Mouse (Mus musculus) ES-Bruce4 (cell line): ENCODE data around the gene Hspa1b. TPM values are rescaled to one million over a fixed set of nuclear protein-coding genes. Genes with fewer than 3 reads are reported as not detected.

Experiments
- H3K27ac ChIP-seq: 2 replicates; pipeline ENCODE4 v1.5.1; 2012; ENCODE audit warnings: low read length, inconsistent platforms; ENCODE audit not compliant: insufficient read depth
- H3K27me3 ChIP-seq: 2 replicates; pipeline ENCODE4 v1.6.1; 2012; ENCODE audit warnings: mild to moderate bottlenecking, low read length, inconsistent platforms; ENCODE audit not compliant: control insufficient read depth, poor library complexity, insufficient read depth, severe bottlenecking
- H3K36me3 ChIP-seq: 2 replicates; pipeline ENCODE4 v1.6.1; 2012; ENCODE audit warnings: inconsistent platforms, mild to moderate bottlenecking, low read length, moderate library complexity; ENCODE audit not compliant: control insufficient read depth, poor library complexity, insufficient read depth, severe bottlenecking
- H3K4me1 ChIP-seq: one replicate; pipeline ENCODE4 v1.8.1; 2011; ENCODE audit warnings: low read length; ENCODE audit not compliant: control insufficient read depth, insufficient read depth
- H3K4me3 ChIP-seq: 2 replicates; pipeline ENCODE4 v1.5.1; 2011; ENCODE audit warnings: low read depth, mild to moderate bottlenecking, low read length
- H3K9ac ChIP-seq: 2 replicates; pipeline ENCODE4 v1.6.1; 2012; ENCODE audit warnings: low read depth, mild to moderate bottlenecking, inconsistent platforms; ENCODE audit not compliant: poor library complexity, severe bottlenecking
- H3K9me3 ChIP-seq: replicated peaks from 2 replicates; pipeline ENCODE4 v1.6.1; 2012; ENCODE audit warnings: mild to moderate bottlenecking, low read length, inconsistent platforms; ENCODE audit not compliant: control insufficient read depth, poor library complexity, insufficient read depth, severe bottlenecking
- CTCF ChIP-seq: IDR thresholded peaks from one replicate; pipeline ENCODE4 v1.8.1; 2011; ENCODE audit warnings: low read depth, low read length
- EP300 ChIP-seq: IDR thresholded peaks from 2 replicates; pipeline ENCODE4 v1.6.1; 2011; ENCODE audit warnings: low read depth, low read length; ENCODE audit not compliant: insufficient read depth
- POLR2A ChIP-seq: IDR thresholded peaks from one replicate; pipeline ENCODE4 v1.8.1; 2011; ENCODE audit warnings: low read length; ENCODE audit not compliant: insufficient read depth
- polyA plus RNA-seq: library from polyadenylated mRNA; stranded (reverse); fragments of >200 nt; gene quantifications from 2 replicates; pipeline ENCODE4 v1.2.4, GENCODE M21; 2011; ENCODE audit warnings: low read depth; ENCODE audit not compliant: missing spikeins, insufficient read depth, insufficient read length

Hspa1b gene
- polyA plus RNA-seq, 1 experiment = 3.0 TPM

DNA sequence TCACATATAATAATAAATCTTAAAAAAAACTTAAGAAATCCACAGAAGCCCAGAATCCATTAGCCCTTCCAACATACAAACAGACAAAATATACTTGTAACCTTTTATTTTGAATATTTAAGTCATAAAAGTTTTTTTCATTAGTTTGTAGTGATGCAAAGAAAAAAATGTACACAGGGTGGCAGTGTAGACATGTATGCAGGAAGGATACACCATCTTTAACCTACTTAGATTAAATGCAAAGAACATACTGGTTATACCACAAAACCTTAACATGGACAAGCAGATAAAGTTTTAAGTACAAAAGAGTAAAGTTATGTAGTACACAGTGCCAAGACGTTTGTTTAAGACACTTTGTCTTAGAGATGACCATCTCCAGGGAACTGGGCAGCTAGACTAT, 2.7 kb downstream of the Hspa1b start:
- no peak overlapping the region for H3K9ac ChIP-seq
- no peaks in the 10 kb centered on the region for H3K9me3 ChIP-seq
- H3K36me3 ChIP-seq = peaks cover 7% of the 10 kb centered on the region
- no peaks in the 10 kb centered on the region for H3K4me1 ChIP-seq
- no peak overlapping the region for H3K4me3 ChIP-seq
- TF ChIP-seq CTCF (no peak), POLR2A (no peak), EP300 (no peak)
- no peaks in the 10 kb centered on the region for H3K27me3 ChIP-seq
- H3K27ac ChIP-seq = no peak overlapping the region

DNA sequence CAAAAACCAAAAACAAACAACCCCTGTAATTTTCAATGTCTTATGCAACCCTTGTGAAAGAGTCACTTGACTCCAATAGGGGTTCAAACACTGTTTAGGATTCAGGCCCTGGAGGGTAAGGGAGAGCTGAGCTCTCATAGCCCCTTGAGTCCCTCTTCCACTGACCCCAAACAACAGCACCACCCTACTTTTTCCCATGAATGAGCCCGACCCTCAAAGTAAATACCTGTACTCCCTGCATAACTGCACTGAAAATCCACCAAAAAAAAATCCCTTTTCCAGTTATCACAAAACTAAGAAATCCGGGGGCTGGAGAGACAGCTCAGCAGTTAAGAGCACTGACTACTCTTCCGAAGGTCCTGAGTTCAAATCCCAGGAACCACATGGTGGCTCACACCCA, 3.2 kb downstream of the Hspa1b start:
- Histone ChIP-seq H3K36me3 (peaks cover 12% of the 10 kb centered on the region), H3K27ac (no peak overlapping the region), H3K9ac (no peak overlapping the region), H3K4me1 (no peaks in the 10 kb centered on the region), H3K9me3 (no peaks in the 10 kb centered on the region), H3K27me3 (no peaks in the 10 kb centered on the region), H3K4me3 (no peak overlapping the region)
- TF ChIP-seq CTCF (no peak), EP300 (no peak), POLR2A (no peak)

DNA sequence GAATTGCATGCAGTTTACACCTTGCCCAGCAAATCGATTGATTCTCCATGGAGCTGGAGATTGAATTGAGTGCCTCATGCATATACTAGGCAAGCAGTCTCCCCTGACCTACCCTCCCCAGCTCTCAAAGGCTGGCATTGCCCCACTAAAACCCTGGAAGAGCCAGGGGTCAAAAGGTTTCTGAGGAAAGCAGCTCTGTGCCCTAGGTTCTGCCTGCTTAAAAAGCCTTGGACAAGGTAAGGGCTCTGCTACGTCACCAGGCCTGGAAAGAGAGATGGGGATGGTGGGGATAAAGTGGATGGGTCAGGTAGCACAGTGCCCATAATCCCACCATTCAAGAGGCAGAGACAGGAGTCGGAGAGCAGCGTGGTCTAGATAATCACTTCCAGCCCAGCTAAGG, 4.2 kb downstream of the Hspa1b start:
- Histone ChIP-seq H3K9me3 (no peaks in the 10 kb centered on the region), H3K9ac (no peak overlapping the region)

DNA sequence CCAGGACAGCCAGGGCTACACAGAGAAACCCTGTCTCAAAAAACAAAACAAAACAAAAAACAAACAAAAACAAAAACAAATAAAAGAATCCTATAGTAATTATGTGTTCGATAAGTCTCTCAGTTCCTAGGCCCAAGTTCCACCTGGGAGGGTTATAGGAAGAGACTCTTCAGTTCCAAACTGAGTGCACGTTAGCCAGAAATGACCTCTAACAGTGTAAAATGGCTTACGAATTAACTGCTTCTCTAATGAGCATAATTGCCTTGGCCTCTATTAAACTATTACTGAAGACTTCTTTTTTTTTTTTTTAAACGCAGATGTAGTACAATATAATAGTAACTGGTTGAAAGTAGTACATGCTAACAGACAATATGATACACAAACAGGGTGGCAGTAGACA, 5.1 kb downstream of the Hspa1b start:
- TF ChIP-seq CTCF (no peak), EP300 (no peak), POLR2A (no peak)
- Histone ChIP-seq H3K4me1 (no peaks in the 10 kb centered on the region), H3K9ac (no peak overlapping the region), H3K4me3 (no peak overlapping the region), H3K27ac (no peak overlapping the region), H3K9me3 (no peaks in the 10 kb centered on the region), H3K27me3 (no peaks in the 10 kb centered on the region), H3K36me3 (peaks cover 26% of the 10 kb centered on the region)

More for the DNA sequence above, 4.2 kb downstream of the Hspa1b start:
- no peaks in the 10 kb centered on the region for H3K4me1 ChIP-seq
- TF ChIP-seq POLR2A (no peak), CTCF (no peak), EP300 (no peak)
- H3K27ac ChIP-seq = no peak overlapping the region
- peaks cover 22% of the 10 kb centered on the region for H3K36me3 ChIP-seq
- H3K27me3 ChIP-seq = no peaks in the 10 kb centered on the region
- no peak overlapping the region for H3K4me3 ChIP-seq

DNA sequence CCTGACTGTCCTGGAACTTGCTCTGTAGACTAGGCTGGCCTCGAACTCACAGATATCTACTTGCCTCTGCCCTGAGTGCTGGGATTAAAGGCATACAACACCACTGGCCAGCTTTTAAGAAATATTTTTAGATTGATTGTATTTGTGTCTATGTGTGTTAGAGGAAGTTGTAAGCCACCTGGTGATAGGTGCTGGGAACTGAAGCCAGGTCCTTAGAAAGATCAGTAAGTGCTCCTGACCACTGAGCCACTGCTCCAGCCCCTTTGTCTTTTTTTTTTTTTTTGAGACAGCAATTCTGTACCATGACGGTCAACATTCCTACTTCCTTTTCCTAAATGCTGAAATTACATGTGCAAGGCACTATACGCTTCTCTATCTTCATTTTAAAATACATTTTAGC, 5.8 kb downstream of the Hspa1b start:
- H3K4me1 ChIP-seq = no peaks in the 10 kb centered on the region
- TF ChIP-seq EP300 (no peak), POLR2A (no peak), CTCF (no peak)
- peak overlapping the region; percentile 99 for H3K9ac ChIP-seq
- no peaks in the 10 kb centered on the region for H3K9me3 ChIP-seq
- peaks cover 26% of the 10 kb centered on the region for H3K36me3 ChIP-seq
- H3K27ac ChIP-seq = peak overlapping the region; percentile 76
- no peaks in the 10 kb centered on the region for H3K27me3 ChIP-seq
- H3K4me3 ChIP-seq = peak overlapping the region; percentile 30

DNA sequence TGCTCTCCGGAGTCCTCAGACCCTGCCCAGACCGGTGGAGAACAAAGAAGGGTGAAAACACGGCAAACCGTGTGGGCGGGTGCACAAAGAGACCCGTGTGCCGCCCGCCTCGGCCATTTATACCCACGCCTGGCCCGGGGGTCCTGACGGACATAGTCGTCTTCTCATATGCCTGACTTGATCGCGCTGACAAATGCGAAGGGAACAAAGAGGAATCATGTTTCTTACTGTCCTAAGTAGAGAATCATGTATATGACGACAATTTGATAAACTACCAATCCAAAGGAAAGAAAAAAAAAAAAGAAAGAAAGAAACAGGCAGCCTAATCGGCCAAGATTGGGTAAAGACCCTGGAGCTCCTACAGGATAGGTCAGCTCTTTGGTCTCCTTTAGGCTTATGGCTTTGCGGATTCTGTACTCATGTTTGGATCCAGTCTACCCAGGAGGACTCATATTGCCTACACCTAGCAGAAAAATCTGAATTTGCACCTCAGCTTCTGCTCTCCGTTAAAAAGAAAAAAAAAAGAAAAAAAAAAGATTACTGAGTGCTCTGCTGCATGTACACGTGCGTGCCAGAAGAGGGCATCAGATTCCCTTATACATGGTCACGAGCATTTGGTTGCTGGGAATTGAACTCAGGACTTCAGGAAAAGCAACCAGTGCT, 6.5 kb downstream of the Hspa1b start:
- Histone ChIP-seq H3K4me3 (peak overlapping the region; percentile 96), H3K9ac (peak overlapping the region; percentile 99), H3K27ac (peak overlapping the region; percentile 97), H3K9me3 (no peaks in the 10 kb centered on the region), H3K27me3 (no peaks in the 10 kb centered on the region), H3K36me3 (peaks cover 26% of the 10 kb centered on the region), H3K4me1 (no peaks in the 10 kb centered on the region)
- TF ChIP-seq POLR2A = peak; percentile 97
- no peak for TF ChIP-seq CTCF
